Mouse (Mus musculus) ES-E14 (cell line): ENCODE results near the gene Pik3cd. TPM values are rescaled to one million over a fixed set of nuclear protein-coding genes. Genes with fewer than 3 reads are reported as not detected.

ENCODE experiments used
- DNase-seq: peaks from one replicate; pipeline ENCODE4 v3.0.0-alpha.2; 2013; ENCODE audit warnings: low read depth, low spot score
- H3K27ac ChIP-seq: 2 replicates; pipeline ENCODE4 v1.5.1; 2012; ENCODE audit warnings: low read depth, mild to moderate bottlenecking, low read length, moderate library complexity, mixed read lengths; ENCODE audit not compliant: poor library complexity, insufficient read depth, severe bottlenecking
- H3K36me3 ChIP-seq: 2 replicates; pipeline ENCODE4 v1.6.1; 2012; ENCODE audit warnings: mild to moderate bottlenecking, low read length, moderate library complexity, mixed read lengths; ENCODE audit not compliant: control insufficient read depth, poor library complexity, insufficient read depth, severe bottlenecking
- H3K4me1 ChIP-seq, 2 experiments: fragments of 150-350 bp in 1 of 2; sonication (generic) in 1 of 2; 2 replicates each; pipeline ENCODE4 v1.6.1; 2012; ENCODE audit warnings: low read length in 2 of 2, mild to moderate bottlenecking in 1 of 2, mixed read lengths in 1 of 2; ENCODE audit not compliant: control insufficient read depth in 2 of 2, insufficient read depth in 2 of 2, poor library complexity in 1 of 2
- H3K4me3 ChIP-seq, 2 experiments: fragments of 150-350 bp in 1 of 2; sonication (generic) in 1 of 2; 2 replicates each; pipeline ENCODE4 v1.5.1; 2012; ENCODE audit warnings: low read length in 2 of 2, low read depth in 1 of 2, mild to moderate bottlenecking in 1 of 2, mixed read lengths in 1 of 2; ENCODE audit not compliant: insufficient read depth in 1 of 2, poor library complexity in 1 of 2, severe bottlenecking in 1 of 2
- H3K9ac ChIP-seq: 2 replicates; pipeline ENCODE4 v1.6.1; 2012; ENCODE audit warnings: low read depth, mild to moderate bottlenecking, low read length, mixed read lengths; ENCODE audit not compliant: poor library complexity, insufficient read depth, severe bottlenecking
- H3K9me3 ChIP-seq: fragments of 150-350 bp; sonication (generic); 2 replicates; pipeline ENCODE4 v1.6.1; 2012; ENCODE audit warnings: low read depth, mild to moderate bottlenecking, low read length; ENCODE audit not compliant: control insufficient read depth, insufficient read depth
- CHD2 ChIP-seq: IDR thresholded peaks from 2 replicates; pipeline ENCODE4 v1.6.1; 2014; ENCODE audit warnings: mild to moderate bottlenecking, low read depth, low read length, inconsistent platforms
- HCFC1 ChIP-seq: IDR thresholded peaks from 2 replicates; pipeline ENCODE4 v1.6.1; 2012; ENCODE audit warnings: low read length, inconsistent platforms, borderline replicate concordance; ENCODE audit not compliant: insufficient read depth
- MAFK ChIP-seq: IDR thresholded peaks from 2 replicates; pipeline ENCODE4 v1.6.1; 2014; ENCODE audit warnings: mild to moderate bottlenecking, low read depth, low read length, inconsistent platforms; ENCODE audit not compliant: insufficient read depth
- ZC3H11A ChIP-seq: IDR thresholded peaks from 2 replicates; pipeline ENCODE4 v1.6.1; 2012; ENCODE audit warnings: low read depth, mild to moderate bottlenecking, inconsistent platforms, low read length, borderline replicate concordance
- ZNF384 ChIP-seq: IDR thresholded peaks from 2 replicates; pipeline ENCODE4 v1.6.1; 2012; ENCODE audit warnings: low read depth, low read length, inconsistent platforms
- in situ Hi-C, 2 experiments: fragments of 600-800 bp; cut with MboI; formaldehyde crosslinking; loops; one replicate each; pipeline ENCODE4 v1.15.1; 2025; ENCODE audit warnings: low sequenced_read_pairs in 2 of 2, inconsistent platforms in 1 of 2; ENCODE audit not compliant: unreplicated experiment in 2 of 2
- total RNA-seq: library from RNA; depleted of rRNA; stranded (reverse); fragments of 300-350 nt; gene quantifications from 2 replicates; pipeline ENCODE4 v1.2.3, GENCODE M21; 2012

Gene Pik3cd
- total RNA-seq, 1 experiment, result 6.4 TPM

DNA sequence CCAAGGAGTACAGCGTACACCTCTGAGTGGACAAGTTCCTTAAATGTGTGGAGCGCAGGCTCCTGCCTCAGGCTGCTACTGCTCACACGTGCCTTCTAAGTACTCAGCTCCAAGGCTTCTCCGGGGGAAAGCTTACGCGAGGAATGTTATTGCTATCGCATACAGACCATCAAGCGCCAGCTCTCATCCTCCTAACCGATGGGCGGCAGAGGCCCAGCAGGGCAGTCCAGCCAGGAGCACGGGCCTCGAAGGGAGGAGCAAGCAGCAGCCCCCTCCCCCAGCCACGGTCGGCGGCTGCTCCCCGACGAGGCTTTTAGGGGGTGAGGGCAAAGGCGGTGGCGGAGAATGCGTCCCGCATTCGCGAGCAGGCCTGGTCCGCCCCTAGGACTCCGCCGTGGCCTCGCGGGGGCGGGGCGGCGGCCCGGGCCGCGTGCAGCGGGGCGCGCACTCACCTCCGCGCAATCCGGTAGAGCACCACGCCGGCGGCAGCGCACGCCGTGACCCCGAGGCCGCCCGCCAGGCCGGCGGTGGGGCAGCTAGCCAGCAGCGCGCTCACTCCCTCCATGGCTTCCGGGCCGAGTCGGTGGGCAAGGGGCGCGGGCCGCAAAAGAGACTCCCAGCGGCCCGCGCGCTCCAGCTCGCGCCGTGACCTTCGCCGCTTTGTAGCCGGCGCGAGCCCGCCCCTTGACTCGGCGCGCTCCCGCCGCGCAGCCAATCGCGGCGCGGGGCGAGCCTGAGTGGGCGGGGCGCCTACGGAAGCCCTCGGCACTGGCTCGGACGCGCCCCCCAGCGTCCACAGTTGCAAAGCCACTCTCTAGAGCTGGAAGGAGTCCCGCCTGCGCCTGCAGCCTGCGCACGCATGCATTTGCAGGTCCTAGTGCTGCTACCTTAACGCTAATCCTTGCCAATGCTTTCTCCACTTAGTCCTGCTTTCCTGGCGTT lies 35.3 kb upstream of the Pik3cd start, which contains the start of gene Tmem201:
TSS of gene Tmem201 (minus strand) at position 662 of the 942 bp plus-strand sequence.
- peak within 1 kb of the TSS; percentile 92 for H3K9ac ChIP-seq
- peak within 1 kb of the TSS; percentile 47 for H3K27ac ChIP-seq
- in situ Hi-C loops, result no loop called here
- peak; percentile 93 for DNase-seq
- H3K4me3 ChIP-seq, result peak within 1 kb of the TSS; percentile 93 to 94
- H3K36me3 ChIP-seq, result peaks cover 12% of the 10 kb centered on the region; the same call in 1 of the 2 replicates
- H3K4me1 ChIP-seq, result peaks cover 8 to 16% of the 10 kb centered on the region in 2 experiments; a peak in 3 of 4 replicates
- H3K9me3 ChIP-seq, result no peaks in the 10 kb centered on the region
- TF ChIP-seq ZC3H11A, result no peak
- TF ChIP-seq HCFC1, result no peak
- TF ChIP-seq MAFK, result no peak
- no peak for TF ChIP-seq ZNF384
- no peak for TF ChIP-seq CHD2

DNA sequence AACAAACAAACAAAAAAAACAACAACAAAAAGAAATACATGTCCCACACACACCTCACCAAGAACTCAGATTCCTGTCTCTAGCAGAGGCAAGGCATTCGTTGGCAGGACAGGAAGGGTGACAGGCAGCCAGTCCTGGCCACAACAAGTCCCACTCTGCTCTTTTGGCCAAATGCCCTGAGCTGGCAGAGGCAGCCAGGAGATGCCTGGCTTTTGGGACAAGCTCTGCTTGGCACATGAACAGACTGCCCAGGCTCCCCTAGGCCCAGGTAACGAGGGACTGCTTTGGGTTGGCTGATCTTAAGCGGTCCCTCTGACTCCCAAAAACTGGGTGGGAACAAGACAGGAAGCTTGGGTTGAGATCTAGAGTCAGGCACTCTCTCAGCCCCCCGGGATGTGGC lies 34.2 kb upstream of the Pik3cd start:
- Histone ChIP-seq H3K9ac (peak overlapping the region; percentile 92), H3K9me3 (no peaks in the 10 kb centered on the region), H3K36me3 (peaks cover 11% of the 10 kb centered on the region; the same call in 1 of the 2 replicates), H3K4me1 (peaks cover 8 to 20% of the 10 kb centered on the region in 2 experiments; a peak in 3 of 4 replicates), H3K4me3 (peak overlapping the region in 1 of 2 experiments; percentile 93; a peak in 2 of 4 replicates), H3K27ac (no peak overlapping the region)
- in situ Hi-C loops, result no loop called here
- no peak for DNase-seq
- TF ChIP-seq HCFC1 (no peak), MAFK (no peak), ZC3H11A (no peak), ZNF384 (no peak), CHD2 (no peak)

DNA sequence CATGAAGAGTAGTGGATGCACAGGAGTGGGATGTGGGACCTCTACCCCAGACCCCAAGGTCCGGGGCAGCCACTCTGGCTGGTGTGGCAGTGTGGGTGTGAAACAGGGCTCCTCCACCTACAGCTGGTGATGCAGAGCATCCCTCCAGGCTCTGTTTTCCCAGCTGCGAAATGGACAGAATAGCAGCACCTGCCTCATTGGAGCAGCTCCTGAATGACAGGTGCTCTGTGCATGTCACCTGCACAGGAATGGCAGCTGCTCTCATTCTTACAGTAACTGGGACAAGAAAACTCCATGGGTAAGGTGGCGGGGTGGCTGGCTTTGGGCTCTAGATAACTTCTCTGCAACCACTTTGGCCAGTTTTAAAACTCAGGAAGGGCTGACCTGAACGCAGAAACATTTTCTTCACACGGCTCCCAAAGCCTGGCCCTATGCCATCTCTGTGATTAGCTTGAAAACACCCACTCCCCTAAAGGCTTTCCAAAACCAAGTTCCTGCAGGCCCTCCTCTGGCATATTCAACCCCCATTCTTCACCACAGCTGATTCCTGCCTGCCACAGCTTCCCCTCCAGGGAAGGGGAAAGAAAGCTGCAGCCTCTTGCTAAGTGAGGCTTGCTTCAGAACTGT lies 33.4 kb upstream of the Pik3cd start:
- Histone ChIP-seq H3K4me1 (peaks cover 8 to 27% of the 10 kb centered on the region in 2 experiments; a peak in 3 of 4 replicates), H3K36me3 (peaks cover 10% of the 10 kb centered on the region; the same call in 1 of the 2 replicates), H3K4me3 (no peak overlapping the region), H3K27ac (no peak overlapping the region), H3K9me3 (no peaks in the 10 kb centered on the region), H3K9ac (no peak overlapping the region)
- no peak for TF ChIP-seq CHD2
- no peak for TF ChIP-seq HCFC1
- no peak for TF ChIP-seq ZC3H11A
- no peak for TF ChIP-seq ZNF384
- no peak for TF ChIP-seq MAFK
- DNase-seq, result no peak
- in situ Hi-C loops, result no loop called here

DNA sequence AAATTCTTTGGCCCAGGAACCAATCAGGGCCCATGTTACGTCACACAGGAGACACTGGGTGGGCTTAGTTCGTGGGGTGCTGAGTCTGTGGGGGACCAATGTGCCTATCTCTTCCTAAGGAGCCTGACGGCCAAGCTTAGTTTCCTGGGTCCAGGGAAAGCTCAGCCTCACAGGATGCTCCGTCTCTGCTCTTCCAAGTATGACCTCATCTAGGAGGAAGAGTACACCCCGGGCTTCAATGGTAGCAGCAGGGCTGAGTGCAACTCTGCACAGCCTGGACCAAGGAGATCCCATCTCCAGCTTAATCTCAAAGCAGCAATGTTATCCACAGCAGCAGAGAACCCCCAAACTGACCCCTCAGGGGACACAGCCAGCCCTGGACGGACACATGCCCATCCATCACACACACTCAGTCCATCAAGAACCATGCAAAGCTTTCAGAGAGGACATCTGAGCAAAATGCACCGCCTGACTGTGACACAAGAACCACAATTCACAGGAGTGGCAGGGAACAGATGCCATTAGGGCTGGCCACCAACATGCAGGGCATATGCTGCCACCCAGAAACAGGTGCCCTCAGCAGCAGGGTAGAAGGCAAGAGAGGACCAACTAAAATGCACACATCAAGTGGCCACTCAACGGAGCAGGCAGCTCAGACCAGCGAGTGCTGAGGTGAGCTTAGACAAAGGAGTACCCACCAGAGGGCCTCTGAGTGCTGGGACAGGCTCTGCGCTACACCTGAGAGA lies 32.5 kb upstream of the Pik3cd start:
- Histone ChIP-seq H3K4me1 (peaks cover 5 to 26% of the 10 kb centered on the region in 2 experiments; a peak in 3 of 4 replicates), H3K27ac (no peak overlapping the region), H3K9ac (no peak overlapping the region), H3K36me3 (peaks cover 13% of the 10 kb centered on the region; the same call in 1 of the 2 replicates), H3K4me3 (no peak overlapping the region), H3K9me3 (no peaks in the 10 kb centered on the region)
- in situ Hi-C loops, result no loop called here
- DNase-seq, result no peak
- TF ChIP-seq HCFC1 (no peak), CHD2 (no peak), ZNF384 (no peak), ZC3H11A (no peak), MAFK (no peak)
